Mouse (Mus musculus): ENCODE measurements around the gene Rfx1.

Gene Rfx1

GRCm38 (mm10) chr8:84063861-84064610, 2.6 kb upstream of the Rfx1 start:
- no peak for DNase-seq

- no peak for DNase-seq
These were observed 1.6 kb upstream of the Rfx1 start, which contains the start of gene Gm10643 for GRCm38 (mm10) chr8:84065037-84065436. Gene Gm10643, minus strand, starts transcription at chr8:84065137.

GRCm38 (mm10) chr8:84065457-84066072, 1.1 kb upstream of the Rfx1 start:
- no peak for DNase-seq

GRCm38 (mm10) chr8:84067047-84067573, 476 bp downstream of the Rfx1 start:
- peak; percentile 93 for DNase-seq

- DNase-seq: no peak
These were observed 1.3 kb downstream of the Rfx1 start for GRCm38 (mm10) chr8:84067911-84068310.

DNA sequence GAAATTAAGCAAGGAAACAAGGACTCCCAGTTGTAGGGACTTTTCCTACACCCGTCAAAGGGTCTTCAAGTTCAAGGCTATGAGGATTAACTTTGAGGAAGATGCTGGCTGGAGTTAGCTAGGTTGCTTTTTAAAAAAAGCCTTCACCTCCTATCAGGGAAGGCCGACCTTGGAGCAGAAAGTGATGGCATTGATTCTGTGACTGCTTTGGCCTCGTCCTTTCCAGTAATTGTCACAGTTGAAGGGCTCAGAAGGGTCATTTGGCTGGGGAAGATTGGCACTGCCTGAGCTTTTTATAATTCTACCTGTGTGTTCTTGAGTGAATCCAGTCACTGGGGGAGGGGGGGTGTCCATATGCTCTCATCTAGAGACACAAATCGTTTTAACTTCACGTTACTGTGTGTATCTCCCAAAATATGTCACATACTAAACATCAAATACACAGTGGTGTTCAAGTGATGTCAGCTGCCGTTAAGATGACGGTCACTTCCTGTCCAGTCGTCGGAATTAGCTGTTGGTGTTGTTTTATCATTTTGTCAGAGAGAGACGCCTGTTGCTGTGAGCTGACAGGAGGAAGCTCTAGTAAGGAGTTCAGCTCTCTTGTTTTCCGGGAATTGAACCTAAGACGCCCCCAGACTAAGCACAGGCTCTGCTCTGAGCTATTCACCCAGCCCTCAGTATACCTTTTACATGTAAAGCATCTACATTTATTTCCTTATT, 1.8 kb downstream of the Rfx1 start:
- no peak for DNase-seq

- no peak for DNase-seq
These were observed 2.5 kb downstream of the Rfx1 start for GRCm38 (mm10) chr8:84069169-84069568.

DNA sequence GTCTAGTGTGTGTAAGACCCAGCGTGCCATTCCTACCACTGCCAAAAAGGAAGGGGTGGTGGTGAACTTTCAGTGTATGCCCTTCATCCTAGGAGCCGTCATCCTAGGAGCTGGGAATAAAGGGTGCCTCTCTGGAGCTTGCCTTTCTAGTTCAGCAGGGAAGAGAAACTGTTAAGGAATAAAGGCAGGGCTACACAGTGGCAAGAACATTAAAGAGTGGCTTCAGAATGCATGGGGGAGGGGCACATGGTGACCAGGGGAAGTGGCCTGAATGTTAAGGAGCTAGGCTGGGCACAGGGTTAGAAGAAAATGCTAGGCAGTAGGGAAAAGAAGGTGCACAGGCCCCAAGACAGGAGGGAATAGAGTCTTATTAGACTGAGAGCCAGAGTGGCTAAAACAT, 3.1 kb downstream of the Rfx1 start:
- no peak for DNase-seq

DNA sequence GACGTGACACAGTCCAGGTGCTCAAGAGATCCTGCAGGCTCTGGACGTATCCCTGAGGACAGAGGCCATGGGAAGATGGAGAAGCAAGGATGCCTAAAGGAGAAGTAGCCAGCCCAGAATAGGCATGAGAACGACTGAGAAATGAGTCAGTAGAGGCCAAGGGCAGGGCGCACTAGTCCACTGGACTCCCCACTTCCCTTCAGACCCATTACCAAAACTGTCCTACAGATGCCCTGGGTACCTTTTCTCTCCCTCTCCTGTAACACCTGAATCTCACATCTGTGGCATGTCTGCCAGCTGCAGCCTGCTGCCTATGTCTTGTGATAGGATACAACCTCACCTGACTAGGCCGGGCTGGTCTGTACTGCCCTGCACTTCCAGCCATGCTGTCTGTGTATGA, 3.6 kb downstream of the Rfx1 start:
- no peak for DNase-seq

GRCm38 (mm10) chr8:84070667-84071066, 4.0 kb downstream of the Rfx1 start:
- peak; percentile 80 for DNase-seq

- DNase-seq: no peak
These were observed 5.3 kb downstream of the Rfx1 start for GRCm38 (mm10) chr8:84071921-84072320.

GRCm38 (mm10) chr8:84072321-84072720, 5.7 kb downstream of the Rfx1 start:
- DNase-seq: no peak

GRCm38 (mm10) chr8:84073230-84073976, 6.8 kb downstream of the Rfx1 start:
- DNase-seq: no peak

DNA sequence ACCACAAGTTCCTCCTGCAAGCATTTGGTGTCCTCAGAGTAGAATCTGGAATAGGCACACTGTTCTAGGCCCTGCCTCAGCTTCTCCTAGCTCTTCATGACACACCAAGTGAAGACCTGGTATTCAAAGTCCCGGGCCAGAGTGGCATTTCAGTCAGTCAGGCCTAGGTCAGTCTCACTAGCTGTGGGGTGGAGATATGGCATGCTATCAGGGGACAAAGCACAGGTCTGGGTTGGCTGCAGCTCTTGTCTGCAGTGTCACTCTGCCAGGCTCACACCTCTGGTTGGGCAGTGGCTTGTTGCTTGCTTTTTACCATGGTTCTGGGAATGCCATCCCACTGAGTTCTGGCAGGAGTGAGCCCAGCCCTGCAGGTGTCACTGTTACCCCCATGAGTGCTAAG, 9.8 kb downstream of the Rfx1 start:
- DNase-seq: no peak

GRCm38 (mm10) chr8:84076849-84077248, 10.2 kb downstream of the Rfx1 start:
- no peak for DNase-seq

- no peak for DNase-seq
These were observed 12.6 kb downstream of the Rfx1 start for GRCm38 (mm10) chr8:84079206-84079605.

GRCm38 (mm10) chr8:84083829-84084241, 17.2 kb downstream of the Rfx1 start:
- DNase-seq: no peak

DNA sequence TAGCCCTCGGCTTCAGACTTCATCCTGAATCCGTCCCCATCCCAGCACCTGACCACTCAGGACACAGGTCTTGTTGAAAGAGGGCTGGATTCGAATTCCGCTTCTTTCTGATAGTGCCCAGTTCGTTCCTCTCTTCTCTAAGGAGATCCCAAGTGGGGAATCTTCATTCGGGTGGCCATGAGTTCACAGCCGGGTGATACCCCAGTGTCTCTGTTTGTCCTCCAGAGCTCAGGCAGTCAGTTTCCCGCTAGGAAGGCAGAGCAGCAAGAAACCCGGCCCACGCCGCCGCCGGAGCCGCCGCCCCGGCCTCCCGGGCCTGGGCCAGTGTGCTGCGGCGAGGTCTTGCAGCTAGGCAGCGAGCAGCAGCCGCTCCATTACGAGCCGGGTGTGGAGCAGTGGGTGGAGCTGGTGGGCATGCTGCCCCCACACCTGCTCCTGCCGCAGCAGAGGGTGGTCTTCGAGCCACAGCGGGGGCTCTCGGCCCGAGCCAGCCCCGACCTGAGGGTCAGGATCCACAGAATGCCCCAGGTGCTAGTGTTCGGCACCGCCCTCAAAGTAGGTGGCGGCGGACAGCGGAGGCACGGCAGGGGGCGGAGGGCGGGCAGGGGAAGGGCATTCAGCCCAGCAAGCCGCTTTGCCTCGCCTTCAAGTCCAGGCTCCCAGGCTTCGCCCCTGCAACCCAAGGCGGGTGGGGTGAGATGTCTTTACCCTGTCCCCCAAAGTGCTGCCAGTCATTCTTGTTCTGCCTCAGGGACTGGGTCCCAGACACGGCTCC, 17.9 kb downstream of the Rfx1 start:
- no peak for DNase-seq

DNA sequence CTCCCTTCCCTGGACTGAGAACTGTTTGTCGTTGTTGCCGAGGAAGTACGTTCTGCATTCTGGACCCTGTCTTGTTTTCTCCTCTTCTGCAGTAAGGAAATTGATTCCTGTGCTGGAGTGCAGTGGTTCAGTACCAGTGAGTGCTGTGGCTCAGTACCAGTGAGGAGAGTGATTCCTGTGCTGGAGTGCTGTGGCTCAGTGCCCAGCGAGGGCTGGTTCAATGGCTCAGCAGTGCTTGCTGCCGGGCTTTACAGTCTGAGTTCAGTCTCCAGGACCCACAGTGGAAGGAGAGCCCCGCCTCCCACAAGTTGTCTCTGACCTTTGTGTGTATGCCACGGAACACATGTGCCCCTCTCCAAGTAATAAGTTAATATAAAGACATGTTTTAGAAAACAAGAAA, 20.5 kb downstream of the Rfx1 start:
- DNase-seq: no peak

DNA sequence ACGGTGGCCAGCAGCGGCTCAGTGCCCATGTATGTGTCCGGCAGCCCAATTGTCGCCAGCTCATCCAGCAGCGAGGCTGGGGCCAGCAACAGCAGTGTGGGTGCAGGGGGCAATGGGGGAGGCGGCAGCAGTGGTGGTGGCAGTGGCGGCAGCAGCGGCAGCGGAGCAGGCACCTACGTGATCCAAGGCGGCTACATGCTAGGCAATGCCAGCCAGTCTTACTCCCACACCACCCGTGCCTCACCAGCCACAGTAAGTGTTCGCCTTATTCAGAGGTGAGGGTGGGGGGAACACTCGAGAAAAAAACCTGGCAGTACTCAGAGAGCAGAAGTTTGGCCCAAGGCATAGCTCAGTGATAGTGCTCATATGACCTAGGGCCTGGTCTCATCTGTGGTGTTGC, 21.2 kb downstream of the Rfx1 start:
- DNase-seq: peak; percentile 45

GRCm38 (mm10) chr8:84089277-84089676, 22.6 kb downstream of the Rfx1 start:
- DNase-seq: no peak

DNA sequence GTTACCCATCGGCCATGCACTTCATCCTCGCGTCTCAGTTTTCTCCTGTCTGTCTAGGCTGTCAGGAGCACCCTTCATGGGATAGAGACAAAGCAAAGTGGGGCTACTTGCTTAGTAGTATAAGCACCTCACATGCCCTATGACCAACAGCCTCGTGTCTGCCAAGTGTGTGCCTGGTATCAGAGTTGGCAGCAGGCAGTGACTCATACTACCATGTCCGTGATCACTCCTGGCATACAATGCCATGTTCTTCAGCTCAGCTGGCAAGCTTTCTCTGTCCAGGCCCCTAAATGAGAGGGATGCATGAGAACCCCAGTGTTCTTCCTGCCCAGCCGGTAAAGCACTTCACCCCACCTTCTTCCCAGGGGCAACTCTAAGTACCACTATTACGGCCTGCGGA, 24.0 kb downstream of the Rfx1 start:
- DNase-seq: no peak
